Comparison of ENCODE assay signal across 8 mouse cellular contexts in the genomic region with DNA sequence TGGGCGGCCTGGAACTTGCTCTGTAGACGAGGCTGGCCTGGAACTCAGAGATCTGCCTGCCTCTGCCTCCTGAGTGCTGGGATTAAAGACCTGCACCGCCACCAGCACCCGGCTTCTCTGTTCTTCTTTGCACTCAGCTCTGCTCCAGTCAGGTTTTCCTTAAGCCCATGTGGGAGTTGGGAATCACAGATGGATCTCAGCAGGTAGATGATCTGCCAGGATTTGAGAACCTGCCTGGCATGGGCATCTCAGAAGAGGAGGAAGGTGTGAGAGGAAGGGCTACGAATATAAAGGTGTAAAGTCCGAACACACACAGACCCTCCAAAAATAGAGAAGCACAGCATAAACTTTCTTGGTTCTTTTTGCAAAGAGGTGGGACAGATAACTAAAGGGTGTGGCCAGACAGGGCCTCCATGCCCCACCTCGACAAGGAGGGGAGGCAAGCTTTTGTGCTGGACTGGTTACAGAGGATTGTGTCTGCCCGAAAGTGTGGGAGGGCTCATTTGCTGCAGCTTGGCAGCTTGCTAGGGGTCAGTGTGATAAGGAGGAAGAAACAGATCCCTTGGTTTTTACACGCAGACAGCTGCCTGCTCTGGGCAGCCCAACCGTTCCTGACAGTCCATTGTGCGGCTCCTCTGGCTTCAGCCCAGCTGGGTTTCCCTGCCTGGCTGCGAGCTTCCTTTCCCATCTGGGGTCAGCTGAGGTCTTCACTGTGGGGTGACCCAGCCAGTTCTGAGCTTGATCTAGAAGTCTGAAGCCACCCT. TPM values are rescaled to one million over a fixed set of nuclear protein-coding genes. Genes with fewer than 3 reads are reported as not detected.
A peak's percentile ranks its signal among the peaks of the same experiment; 100 is the strongest.
DNase-seq lines count a peak whose midpoint lies in the region; ATAC-seq and TF ChIP-seq lines count a peak whose summit lies in the region.

No protein-coding gene starts in this region.

- no peaks in the 10 kb centered on the region for H3K9me3 ChIP-seq in MEL (replicated peaks; ENCODE audit: insufficient read depth, low read length)
- H3K9me3 ChIP-seq in liver, postnatal 0 days (ENCODE audit: low read length), result no peaks in the 10 kb centered on the region

- H3K79me2 ChIP-seq in MEL (ENCODE audit: control insufficient read depth, insufficient read depth, low read length, poor library complexity), result no peaks in the 10 kb centered on the region

- H3K36me3 ChIP-seq in MEL (ENCODE audit: control insufficient read depth in 1 of 2, insufficient read depth in 2 of 2, low read length in 2 of 2), result peaks cover 0 to 59% of the 10 kb centered on the region in 2 experiments; a peak in 2 of 4 replicates
- H3K36me3 ChIP-seq in liver, postnatal 0 days (replicated peaks; ENCODE audit: insufficient read depth, low read length), result 0 out of 2 replicates have a peak, but pooled peaks cover 4% of the 10 kb centered on the region

- no peak for TF ChIP-seq RAD21 in MEL (IDR thresholded peaks at IDR 0.05; ENCODE audit: low read depth, low read length)

- ATAC-seq in erythroid progenitor cell, adult 5-6 weeks (replicated peaks; ENCODE audit: low FRiP score, poor library complexity, severe bottlenecking), result peak; percentile 64
- ATAC-seq in liver, postnatal 0 days, result peak; percentile 49

- no peaks in the 10 kb centered on the region for H3K27me3 ChIP-seq in MEL (ENCODE audit: control insufficient read depth in 1 of 2, insufficient read depth in 2 of 2, low read length in 2 of 2)
- H3K27me3 ChIP-seq in liver, postnatal 0 days (ENCODE audit: insufficient read depth, low read length), result no peaks in the 10 kb centered on the region

- H3K4me1 ChIP-seq in MEL (ENCODE audit: control insufficient read depth in 1 of 2, insufficient read depth in 2 of 2, low read length in 2 of 2), result peaks cover 41 to 72% of the 10 kb centered on the region in 2 experiments
- peaks cover 48% of the 10 kb centered on the region for H3K4me1 ChIP-seq in liver, postnatal 0 days (ENCODE audit: insufficient read depth)

- TF ChIP-seq POLR2A in MEL (IDR thresholded peaks at IDR 0.05; ENCODE audit: control insufficient read depth in 1 of 2, insufficient read depth in 1 of 2, low read depth in 1 of 2, low read length in 2 of 2, poor library complexity in 1 of 2), result peak in 1 of 2 experiments; percentile 52; a peak in 1 of 4 replicates

- H3K4me2 ChIP-seq in liver, postnatal 0 days (ENCODE audit: low read depth, low read length), result peak overlapping the region; percentile 60

- H3K27ac ChIP-seq in MEL (ENCODE audit: control insufficient read depth, low read depth, low read length), result peak overlapping the region; percentile 92
- peak overlapping the region; percentile 69 for H3K27ac ChIP-seq in liver, postnatal 0 days (ENCODE audit: low read depth)

- intact Hi-C loops in heart, postnatal 36 days (cut with DNase I), result no loop called here

- WGBS in liver, postnatal 0 days (ENCODE audit: insufficient replicate concordance), result 48% methylated on average over 12 of the region's 12 CpGs

- peak overlapping the region; percentile 35 to 49 for H3K4me3 ChIP-seq in MEL (ENCODE audit: control insufficient read depth in 1 of 2, insufficient read depth in 1 of 2, low read depth in 2 of 2, low read length in 2 of 2)
- H3K4me3 ChIP-seq in liver, postnatal 0 days (ENCODE audit: low read depth, low read length), result 0 out of 2 replicates have a peak overlapping the region, but pooled peaks have one; percentile 10

- peak overlapping the region; percentile 57 for H3K9ac ChIP-seq in MEL (ENCODE audit: control insufficient read depth, low read depth, low read length, poor library complexity, severe bottlenecking)
- H3K9ac ChIP-seq in liver, postnatal 0 days (replicated peaks), result peak overlapping the region; percentile 57

- DNase-seq in MEL (ENCODE audit: low read depth, low spot score), result peak; percentile 88
- DNase-seq in adrenal gland, adult 8-10 months, result peak; percentile 43
- peak; percentile 77 to 80 for DNase-seq in heart, postnatal 36 days
- peak; percentile 53 for DNase-seq in liver, postnatal 0 days
- DNase-seq in thymus, postnatal 4 days, result no peak
- DNase-seq in thymus, postnatal 36 days, result no peak
- DNase-seq in layer of hippocampus, adult 11-12 months (ENCODE audit: low spot score), result no peak

- TF ChIP-seq CTCF in MEL (IDR thresholded peaks at IDR 0.05 in 2 of 3, conservative IDR thresholded peaks at IDR 0.05 in 1 of 3; ENCODE audit: control insufficient read depth in 1 of 3, insufficient read depth in 1 of 3, low read depth in 2 of 3, low read length in 3 of 3, poor library complexity in 1 of 3, severe bottlenecking in 1 of 3), result no peak
- TF ChIP-seq CTCF in liver, postnatal 0 days (IDR thresholded peaks at IDR 0.05; ENCODE audit: low read depth), result no peak

- TF ChIP-seq EP300 in MEL (IDR thresholded peaks at IDR 0.05; ENCODE audit: low read depth in 1 of 2, low read length in 2 of 2), result peak; percentile 64 to 71
- TF ChIP-seq EP300 in liver, postnatal 0 days (IDR thresholded peaks at IDR 0.05; ENCODE audit: low read depth), result 0 out of 2 replicates have a peak, but pooled peaks have one; percentile 37

TF ChIP-seq in MEL, 35 proteins besides CTCF, POLR2A, EP300 and RAD21 (continues in another document):
- TF ChIP-seq ETS1 (IDR thresholded peaks at IDR 0.05; ENCODE audit: low read depth, low read length), result peak; percentile 85
- no peak for TF ChIP-seq GABPA (IDR thresholded peaks at IDR 0.05; ENCODE audit: low read depth, low read length)
- no peak; the same call in 1 of the 2 replicates for TF ChIP-seq CHD1 (IDR thresholded peaks at IDR 0.05; ENCODE audit: low read depth, low read length)
- TF ChIP-seq TAL1 (IDR thresholded peaks at IDR 0.05; ENCODE audit: low read length), result peak; percentile 68
- no peak for TF ChIP-seq UBTF (IDR thresholded peaks at IDR 0.05; ENCODE audit: borderline replicate concordance, insufficient read depth, low read depth, low read length)
- TF ChIP-seq POLR2AphosphoS5 (IDR thresholded peaks at IDR 0.05; ENCODE audit: borderline replicate concordance, low read depth, low read length), result no peak
- no peak for TF ChIP-seq ELF1 (IDR thresholded peaks at IDR 0.05; ENCODE audit: low read depth, low read length)
- peak; percentile 53; the same call in 1 of the 2 replicates for TF ChIP-seq MAZ (IDR thresholded peaks at IDR 0.05; ENCODE audit: low read depth, low read length)
- TF ChIP-seq CHD2 (IDR thresholded peaks at IDR 0.05; ENCODE audit: low read length), result no peak
- TF ChIP-seq TBP (IDR thresholded peaks at IDR 0.05; ENCODE audit: low read depth, low read length), result peak; percentile 71
- TF ChIP-seq ZNF384 (IDR thresholded peaks at IDR 0.05; ENCODE audit: low read depth, low read length), result peak; percentile 38; the same call in 1 of the 2 replicates
- 0 out of 2 replicates have a peak, but pooled peaks have one; percentile 23 for TF ChIP-seq KAT2A (conservative IDR thresholded peaks at IDR 0.05; ENCODE audit: low read depth, low read length)
- TF ChIP-seq USF1 (IDR thresholded peaks at IDR 0.05; ENCODE audit: low read depth, low read length), result no peak
- no peak for TF ChIP-seq BHLHE40 (IDR thresholded peaks at IDR 0.05; ENCODE audit: borderline replicate concordance, low read depth, low read length)
- TF ChIP-seq SIN3A (IDR thresholded peaks at IDR 0.05; ENCODE audit: low read length), result peak; percentile 49
- TF ChIP-seq ZMIZ1 (IDR thresholded peaks at IDR 0.05; ENCODE audit: low read depth, low read length), result peak; percentile 46; the same call in 1 of the 2 replicates
- 0 out of 2 replicates have a peak, but pooled peaks have one; percentile 34 for TF ChIP-seq MYB (IDR thresholded peaks at IDR 0.05; ENCODE audit: low read depth, low read length)
- TF ChIP-seq ZKSCAN1 (IDR thresholded peaks at IDR 0.05; ENCODE audit: low read depth, low read length), result no peak
- TF ChIP-seq TCF12 (IDR thresholded peaks at IDR 0.05; ENCODE audit: low read depth, low read length), result peak; percentile 74
- no peak for TF ChIP-seq POLR2AphosphoS2 (IDR thresholded peaks at IDR 0.05; ENCODE audit: low read length)
- 0 out of 2 replicates have a peak, but pooled peaks have one; percentile 30 for TF ChIP-seq NELFE (IDR thresholded peaks at IDR 0.05; ENCODE audit: low read depth, low read length)
- TF ChIP-seq MAX (IDR thresholded peaks at IDR 0.05; ENCODE audit: low read length), result peak; percentile 51; the same call in 1 of the 2 replicates
- no peak for TF ChIP-seq MEF2A (IDR thresholded peaks at IDR 0.05; ENCODE audit: extremely low read depth, insufficient replicate concordance, low read depth, low read length, poor library complexity, severe bottlenecking)
- no peak for TF ChIP-seq ZC3H11A (IDR thresholded peaks at IDR 0.05; ENCODE audit: low read depth, low read length)
- TF ChIP-seq GATA1 (IDR thresholded peaks at IDR 0.05; ENCODE audit: low read depth, low read length), result peak; percentile 53
- peak; percentile 24; the same call in 1 of the 2 replicates for TF ChIP-seq HCFC1 (IDR thresholded peaks at IDR 0.05; ENCODE audit: low read depth, low read length)
- TF ChIP-seq RCOR1 (IDR thresholded peaks at IDR 0.05; ENCODE audit: low read depth, low read length), result no peak
- no peak for TF ChIP-seq JUND (IDR thresholded peaks at IDR 0.05; ENCODE audit: low read depth, low read length)

RNA-seq across cellular contexts. Expression of gene St3gal2, which starts 11.6 kb away (rescaled TPM):
- total RNA-seq in MEL (2012; rRNA removed), result 4.0 and 5.2 TPM in 2 replicates
- 10 to 100 TPM in 1 of 2 experiments, not detected in 1; 18.0 TPM for polyA plus RNA-seq in MEL (2012; ENCODE audit: insufficient read depth in 1 of 2, insufficient read length in 2 of 2, low read depth in 1 of 2, low replicate concordance in 2 of 2, missing spikeins in 1 of 2)
- 10 to 100 TPM; 19.1 to 41.1 (median 27.7) TPM for total RNA-seq in adrenal gland, adult 8-10 months (2022)
- total RNA-seq in erythroid progenitor cell, adult 5-6 weeks (2015; ENCODE audit: low replicate concordance), result 30.6 and 40.0 TPM in 2 replicates
- total RNA-seq in erythroid progenitor cell, adult 5-6 weeks (2017; ENCODE audit: low replicate concordance), result 34.0 and 40.6 TPM in 2 replicates
- total RNA-seq in heart, postnatal 36 days (2021), result 10 to 100 TPM; 27.5 to 28.3 TPM
- 8.1 and 10.1 TPM in 2 replicates for polyA plus RNA-seq in liver, postnatal 0 days (2015; fragmentation: Nextera tagmentation; extraction: Ambion mirVana)

RNA-seq across cellular contexts. Expression of gene Fuk, which starts 29.1 kb away (rescaled TPM):
- total RNA-seq in MEL (2012; rRNA removed), result 8.3 and 9.1 TPM in 2 replicates
- 10 to 100 TPM in 1 of 2 experiments, not detected in 1; 10.6 TPM for polyA plus RNA-seq in MEL (2012; ENCODE audit: insufficient read depth in 1 of 2, insufficient read length in 2 of 2, low read depth in 1 of 2, low replicate concordance in 2 of 2, missing spikeins in 1 of 2)
- total RNA-seq in adrenal gland, adult 8-10 months (2022), result 10 to 100 TPM; 11.1 to 19.0 (median 15.8) TPM
- 0.42 TPM in 1 of 2 replicates, not detected in the other for total RNA-seq in erythroid progenitor cell, adult 5-6 weeks (2015; ENCODE audit: low replicate concordance)
- total RNA-seq in erythroid progenitor cell, adult 5-6 weeks (2017; ENCODE audit: low replicate concordance), result 0.51 and 1.4 TPM in 2 replicates
- total RNA-seq in heart, postnatal 36 days (2021), result 1 to 10 TPM; 4.1 to 4.7 TPM
- 1.9 and 2.2 TPM in 2 replicates for polyA plus RNA-seq in liver, postnatal 0 days (2015; fragmentation: Nextera tagmentation; extraction: Ambion mirVana)

Comparison
In these comparisons a context has a peak if more than half of its experiments do, and no peak if none do; other contexts are left out.
1. DNase-seq: peak in MEL (single experiment), adrenal gland, adult 8-10 months (single experiment), heart, postnatal 36 days (2 of 2) and liver, postnatal 0 days (single experiment); none in thymus, postnatal 4 days (single experiment), thymus, postnatal 36 days (0 of 2) and layer of hippocampus, adult 11-12 months (single experiment).